Mouse (Mus musculus) stomach, embryonic 14.5 days (tissue): ENCODE results near the gene Tmem186. TPM values are rescaled to one million over a fixed set of nuclear protein-coding genes. Genes with fewer than 3 reads are reported as not detected.

Source experiments
- ATAC-seq: fragments of 200-750 bp; cut with Nextera tagmentation; 2 replicates; pipeline ENCODE4 v1.8.0; 2017; ENCODE audit warnings: low read depth, moderate TSS enrichment; ENCODE audit not compliant: insufficient number of reproducible peaks, insufficient read depth, low FRiP score
- H3K27ac ChIP-seq: fragments of 300-500 bp; sonication (generic); 2 replicates; pipeline ENCODE4 v1.5.1; 2014; ENCODE audit warnings: mild to moderate bottlenecking, low read length, moderate library complexity, mixed read lengths
- H3K27me3 ChIP-seq: fragments of 300-500 bp; sonication (generic); 2 replicates; pipeline ENCODE4 v1.6.1; 2014; ENCODE audit warnings: low read length, control low read depth, mixed read lengths; ENCODE audit not compliant: control insufficient read depth, insufficient read depth
- H3K36me3 ChIP-seq: fragments of 300-500 bp; sonication (generic); 2 replicates; pipeline ENCODE4 v1.6.1; 2014; ENCODE audit warnings: mild to moderate bottlenecking, control low read depth, low read length, moderate library complexity, mixed read lengths; ENCODE audit not compliant: control insufficient read depth, insufficient read depth
- H3K4me1 ChIP-seq: fragments of 300-500 bp; sonication (generic); 2 replicates; pipeline ENCODE4 v1.6.1; 2014; ENCODE audit warnings: low read length, control low read depth, mixed read lengths; ENCODE audit not compliant: control insufficient read depth, insufficient read depth
- H3K4me2 ChIP-seq: fragments of 300-500 bp; sonication (generic); replicated peaks from 2 replicates; pipeline ENCODE4 v1.6.1; 2014; ENCODE audit warnings: low read depth, low read length, control low read depth
- H3K4me3 ChIP-seq: fragments of 300-500 bp; sonication (generic); 2 replicates; pipeline ENCODE4 v1.5.1; 2014; ENCODE audit warnings: low read depth, low read length, control low read depth
- H3K9ac ChIP-seq: fragments of 300-500 bp; sonication (generic); replicated peaks from 2 replicates; pipeline ENCODE4 v1.6.1; 2014; ENCODE audit warnings: low read depth, mild to moderate bottlenecking, control low read depth, low read length, moderate library complexity, mixed read lengths
- H3K9me3 ChIP-seq: fragments of 300-500 bp; sonication (generic); 2 replicates; pipeline ENCODE4 v1.6.1; 2016; ENCODE audit warnings: low read depth, low read length, control low read depth; ENCODE audit not compliant: control insufficient read depth
- WGBS: fragments of 180-500 bp; shearing (Covaris S2); extraction: QIAGEN DNeasy Blood & Tissue Kit; methylation state at CpG from one replicate; pipeline ENCODE4 v1.1.7; 2014; 5-methylcytosine and 5-hydroxymethylcytosine counted together
- polyA plus RNA-seq: library from polyadenylated mRNA; unstranded; fragments of >200 nt; fragmentation: Nextera tagmentation; extraction: Ambion mirVana; gene quantifications from 2 replicates; pipeline ENCODE4 v1.2.1, GENCODE M21; 2014

Tmem186 gene
- polyA plus RNA-seq, 1 experiment from 2014 or later, result 12.1 TPM

DNA sequence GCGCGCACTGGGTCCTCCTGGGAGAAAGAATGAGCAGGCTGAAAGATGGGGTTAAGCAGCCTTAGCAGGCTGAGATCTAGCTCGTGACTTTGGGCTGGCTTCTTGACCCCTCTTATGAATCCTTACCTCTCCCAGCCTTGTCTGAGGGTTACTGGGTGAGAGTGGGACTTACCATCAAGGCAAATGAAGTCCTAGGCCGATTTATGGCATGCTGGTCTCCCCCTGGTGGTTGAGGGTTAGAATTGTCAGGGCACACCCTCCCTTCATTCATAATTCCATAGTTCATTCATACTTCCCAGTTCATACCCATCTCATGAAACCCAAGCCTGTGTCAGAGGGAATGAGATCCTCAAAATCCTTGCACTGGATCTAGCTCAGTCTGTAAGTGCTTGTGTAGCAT is 39.3 kb upstream of the Tmem186 start:
- WGBS, result 54% methylated on average over 4 of the region's 4 CpGs
- H3K9me3 ChIP-seq, result no peaks in the 10 kb centered on the region

DNA sequence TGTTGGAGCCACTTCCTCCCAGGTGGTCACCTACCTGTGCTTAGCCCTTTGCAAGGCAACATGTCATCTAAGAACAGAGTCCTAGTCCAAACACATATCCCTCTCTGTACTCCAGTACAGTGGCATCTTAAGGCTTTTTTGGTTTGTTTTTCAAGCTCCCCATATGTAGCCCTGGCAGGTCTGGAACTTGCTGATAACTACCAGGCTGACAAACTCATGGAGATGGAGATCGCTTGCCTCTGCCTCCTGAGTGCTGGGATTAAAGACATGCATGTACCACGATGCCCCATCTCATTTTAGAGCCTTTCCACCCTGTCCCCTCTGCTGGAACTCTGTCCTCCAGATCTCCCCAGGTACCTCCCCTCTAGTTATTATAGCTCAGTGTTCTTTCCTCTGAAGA is 38.7 kb upstream of the Tmem186 start:
- Histone ChIP-seq H3K27me3 (no peaks in the 10 kb centered on the region), H3K9ac (no peak overlapping the region), H3K9me3 (no peaks in the 10 kb centered on the region), H3K27ac (no peak overlapping the region), H3K4me2 (no peak overlapping the region), H3K4me1 (no peaks in the 10 kb centered on the region; the same call in 1 of the 2 replicates), H3K36me3 (no peaks in the 10 kb centered on the region), H3K4me3 (no peak overlapping the region)
- WGBS, result 72% methylated on average over 2 of the region's 2 CpGs
- ATAC-seq, result no peak

More for the DNA sequence above, 39.3 kb upstream of the Tmem186 start:
- H3K4me1 ChIP-seq, result no peaks in the 10 kb centered on the region
- H3K27me3 ChIP-seq, result no peaks in the 10 kb centered on the region
- no peak overlapping the region for H3K4me3 ChIP-seq
- ATAC-seq, result no peak
- no peak overlapping the region for H3K27ac ChIP-seq
- H3K4me2 ChIP-seq, result no peak overlapping the region
- H3K9ac ChIP-seq, result no peak overlapping the region
- no peaks in the 10 kb centered on the region for H3K36me3 ChIP-seq

DNA sequence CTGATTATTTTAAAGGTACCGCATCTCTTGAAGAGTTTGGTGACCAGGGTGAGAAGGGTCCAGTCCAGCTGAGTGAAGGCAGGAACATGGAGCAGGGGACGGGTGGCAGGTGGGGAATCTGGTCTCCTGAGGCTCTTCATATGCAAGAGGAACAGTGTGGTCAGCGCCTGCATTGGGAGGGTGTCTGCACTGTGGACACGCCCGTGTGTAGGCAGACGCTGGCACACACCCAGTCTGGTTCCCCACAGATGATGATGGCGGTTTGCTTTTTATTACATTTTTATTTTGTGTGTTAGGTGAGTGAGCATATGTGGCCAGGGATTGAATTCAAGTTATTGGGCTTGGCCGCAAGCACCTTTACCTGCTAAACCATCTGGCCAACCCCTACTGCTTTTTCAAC is 38.0 kb upstream of the Tmem186 start:
- H3K4me3 ChIP-seq, result no peak overlapping the region
- 79% methylated on average over 8 of the region's 8 CpGs for WGBS
- no peak overlapping the region for H3K4me2 ChIP-seq
- no peaks in the 10 kb centered on the region for H3K36me3 ChIP-seq
- no peaks in the 10 kb centered on the region for H3K27me3 ChIP-seq
- peaks cover 5% of the 10 kb centered on the region; the same call in 1 of the 2 replicates for H3K4me1 ChIP-seq
- H3K27ac ChIP-seq, result no peak overlapping the region
- no peaks in the 10 kb centered on the region for H3K9me3 ChIP-seq
- no peak overlapping the region for H3K9ac ChIP-seq
- no peak for ATAC-seq

- Histone ChIP-seq H3K4me2 (no peak overlapping the region), H3K9me3 (no peaks in the 10 kb centered on the region), H3K27ac (no peak overlapping the region), H3K4me1 (peaks cover 18% of the 10 kb centered on the region; the same call in 1 of the 2 replicates), H3K27me3 (no peaks in the 10 kb centered on the region), H3K36me3 (no peaks in the 10 kb centered on the region), H3K4me3 (no peak overlapping the region), H3K9ac (no peak overlapping the region)
- no peak for ATAC-seq
- WGBS, result 4% methylated on average over 8 of the region's 8 CpGs
These were observed 36.7 kb upstream of the Tmem186 start for GRCm38 (mm10) chr16:8674165-8674564.

GRCm38 (mm10) chr16:8673343-8673742 is 35.8 kb upstream of the Tmem186 start:
- H3K27me3 ChIP-seq, result no peaks in the 10 kb centered on the region
- no peak overlapping the region for H3K9ac ChIP-seq
- no peaks in the 10 kb centered on the region for H3K9me3 ChIP-seq
- H3K27ac ChIP-seq, result no peak overlapping the region
- ATAC-seq, result no peak
- WGBS, result 63% methylated on average over 6 of the region's 6 CpGs
- H3K4me1 ChIP-seq, result peaks cover 21% of the 10 kb centered on the region; the same call in 1 of the 2 replicates
- no peak overlapping the region for H3K4me3 ChIP-seq
- no peak overlapping the region for H3K4me2 ChIP-seq
- no peaks in the 10 kb centered on the region for H3K36me3 ChIP-seq

DNA sequence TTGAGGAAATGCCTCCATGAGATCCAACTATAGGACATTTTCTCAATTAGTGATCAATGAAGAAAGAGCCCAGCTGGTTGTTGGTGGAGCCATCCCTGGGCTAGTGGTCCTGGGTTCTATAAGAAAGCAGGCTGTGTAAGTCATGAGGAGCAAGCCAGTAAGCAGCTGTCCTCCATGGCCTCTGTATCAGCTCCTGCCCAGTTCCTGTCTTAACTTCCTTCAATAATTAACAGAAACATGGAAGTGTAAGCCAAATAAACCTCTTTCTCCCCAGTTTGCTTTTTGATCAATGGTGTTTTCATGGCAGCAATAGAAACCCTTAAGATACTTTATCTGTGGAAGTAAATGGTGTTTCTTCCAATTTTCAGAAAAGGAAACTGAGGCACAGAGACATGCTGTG is 35.3 kb upstream of the Tmem186 start:
- Histone ChIP-seq H3K4me2 (no peak overlapping the region), H3K27me3 (no peaks in the 10 kb centered on the region), H3K9ac (no peak overlapping the region), H3K4me3 (no peak overlapping the region), H3K9me3 (no peaks in the 10 kb centered on the region), H3K27ac (no peak overlapping the region), H3K4me1 (peaks cover 24% of the 10 kb centered on the region; the same call in 1 of the 2 replicates), H3K36me3 (no peaks in the 10 kb centered on the region)
- no peak for ATAC-seq

- WGBS, result under 1% methylated on average over 18 of the region's 18 CpGs
- no peaks in the 10 kb centered on the region for H3K36me3 ChIP-seq
- ATAC-seq, result no peak
- H3K4me3 ChIP-seq, result peak overlapping the region; percentile 61
- no peaks in the 10 kb centered on the region for H3K27me3 ChIP-seq
- H3K27ac ChIP-seq, result no peak overlapping the region
- peak overlapping the region; percentile 55 for H3K4me2 ChIP-seq
- H3K4me1 ChIP-seq, result peaks cover 29% of the 10 kb centered on the region; the same call in 1 of the 2 replicates
- H3K9me3 ChIP-seq, result no peaks in the 10 kb centered on the region
- H3K9ac ChIP-seq, result no peak overlapping the region; the same call in 1 of the 2 replicates
These were observed 34.8 kb upstream of the Tmem186 start for GRCm38 (mm10) chr16:8672350-8672687.

- Histone ChIP-seq H3K27me3 (no peaks in the 10 kb centered on the region), H3K27ac (peak within 1 kb of the TSS; percentile 64), H3K4me2 (peak within 1 kb of the TSS; percentile 55), H3K36me3 (no peaks in the 10 kb centered on the region), H3K9ac (peak within 1 kb of the TSS; percentile 49), H3K4me1 (peaks cover 29% of the 10 kb centered on the region; the same call in 1 of the 2 replicates), H3K4me3 (peak within 1 kb of the TSS; percentile 61), H3K9me3 (no peaks in the 10 kb centered on the region)
- 0% methylated on average over 67 of the region's 67 CpGs for WGBS
- peak; percentile 94 for ATAC-seq
These were observed 34.2 kb upstream of the Tmem186 start, which contains the start of gene Carhsp1 for GRCm38 (mm10) chr16:8671551-8672349. TSS of gene Carhsp1 (minus strand) at chr16:8672155.
